Mouse (Mus musculus): ENCODE data around the gene Xirp2. TPM values are rescaled to one million over a fixed set of nuclear protein-coding genes. Genes with fewer than 3 reads are reported as not detected.
"Not testable (repeated sequence)": the region's sequence is repeated elsewhere in the genome, so short reads cannot be mapped to it uniquely, and the experiment has no call there.

The Xirp2 gene
- total RNA-seq (2021), result 100 to 1,000 TPM; 286 to 322 TPM
- long read RNA-seq, experiment 1, full-length matches to known transcripts, result 1 of 54 reads
- long read RNA-seq, experiment 1, partial matches to known transcripts, result 45 of 54 reads
- long read RNA-seq, experiment 1, other reads (novel, unspliced or antisense), result 8 of 54 reads
- long read RNA-seq, experiment 2, partial matches to known transcripts, result 45 of 47 reads
- long read RNA-seq, experiment 2, other reads (novel, unspliced or antisense), result 2 of 47 reads

DNA sequence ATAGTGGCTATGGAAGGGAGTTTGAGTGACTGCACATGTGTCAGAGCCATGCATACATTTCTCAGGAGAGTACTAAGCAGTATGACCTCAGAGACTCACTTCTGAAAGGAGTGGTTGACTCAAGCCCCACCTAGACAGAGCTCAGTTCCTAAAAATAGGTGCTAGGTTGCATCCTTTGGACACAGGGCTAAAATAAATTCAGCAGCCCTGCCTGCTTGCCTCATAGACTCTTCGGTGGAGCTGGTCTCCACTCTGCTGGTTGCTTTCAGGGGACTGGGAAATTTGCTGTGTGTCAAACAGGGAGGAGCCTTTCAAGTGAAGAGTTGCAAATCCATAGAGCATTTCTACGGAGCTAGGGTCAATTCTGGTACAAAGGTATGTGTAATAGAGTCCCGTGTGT lies at the start of gene Xirp2:
TSS of gene Xirp2 (plus strand) at position 223 of the 400 bp plus-strand sequence.
- peak; percentile 11 for DNase-seq

DNA sequence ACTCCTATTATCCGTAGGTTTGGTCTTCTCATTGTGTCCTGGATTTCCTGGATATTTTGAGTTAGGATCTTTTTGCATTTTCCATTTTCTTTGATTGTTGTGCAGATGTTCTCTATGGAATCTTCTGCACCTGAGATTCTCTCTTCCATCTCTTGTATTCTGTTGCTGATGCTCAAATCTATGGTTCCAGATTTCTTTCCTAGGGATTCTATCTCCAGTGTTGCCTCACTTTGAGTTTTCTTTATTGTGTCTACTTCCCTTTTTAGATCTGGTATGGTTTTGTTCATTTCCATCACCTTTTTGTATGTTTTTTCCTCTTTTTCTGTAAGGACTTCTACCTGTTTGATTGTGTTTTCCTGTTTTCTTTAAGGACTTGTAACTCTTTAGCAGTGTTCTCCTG lies 32.4 kb upstream of the Xirp2 start, which contains the start of gene Gm21830:
TSS of gene Gm21830 (plus strand) at position 301 of the 400 bp plus-strand sequence.
- not testable (repeated sequence) for DNase-seq

DNA sequence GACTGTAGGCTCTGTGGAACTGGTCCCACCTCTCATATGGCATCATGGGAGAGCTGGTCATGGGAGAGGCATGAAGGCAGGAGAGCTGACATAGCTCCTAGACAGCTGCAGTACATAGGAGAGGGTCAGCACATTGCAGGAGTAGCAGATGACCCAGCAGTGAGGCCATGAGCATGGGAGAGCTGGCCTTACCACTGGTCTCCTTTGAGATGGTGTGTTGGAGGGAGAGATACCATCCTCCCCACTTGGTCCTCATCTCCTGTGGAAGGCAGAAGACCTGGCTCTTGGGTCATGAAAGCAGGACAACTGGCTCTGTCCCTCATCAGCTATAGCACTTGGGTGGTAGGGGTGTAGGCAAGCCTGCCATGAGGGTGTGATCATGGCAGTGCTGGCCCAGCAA lies 24.9 kb upstream of the Xirp2 start:
- DNase-seq, result no peak

- DNase-seq, result no peak
These were observed 23.0 kb upstream of the Xirp2 start for GRCm38 (mm10) chr2:67422799-67423198.

- no peak for DNase-seq
These were observed 12.7 kb upstream of the Xirp2 start, which contains the start of gene Gm26727 for GRCm38 (mm10) chr2:67433081-67433480. Gene Gm26727 (minus strand): TSS chr2:67433181.

- DNase-seq, result no peak
These were observed 7.5 kb upstream of the Xirp2 start for GRCm38 (mm10) chr2:67438309-67438708.

DNA sequence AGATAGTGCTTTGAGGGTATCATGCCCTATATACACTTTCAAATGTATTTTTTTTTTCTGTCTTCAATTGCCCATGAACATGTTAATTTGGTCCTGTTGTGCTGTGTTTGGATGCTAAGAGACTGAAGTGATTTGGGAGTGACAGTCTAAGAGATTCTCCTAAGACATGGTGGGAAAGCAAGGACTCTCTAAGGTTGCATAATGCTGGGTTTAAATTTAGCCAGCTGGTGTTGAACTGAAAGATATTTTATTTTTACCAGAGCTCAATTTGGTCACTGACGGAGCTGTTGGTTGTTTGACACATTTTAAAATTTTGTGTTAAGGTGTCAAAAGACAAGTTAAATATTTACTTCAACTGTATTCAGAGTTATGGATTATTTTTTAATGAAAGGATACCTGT lies 970 bp downstream of the Xirp2 start:
- no peak for DNase-seq

DNA sequence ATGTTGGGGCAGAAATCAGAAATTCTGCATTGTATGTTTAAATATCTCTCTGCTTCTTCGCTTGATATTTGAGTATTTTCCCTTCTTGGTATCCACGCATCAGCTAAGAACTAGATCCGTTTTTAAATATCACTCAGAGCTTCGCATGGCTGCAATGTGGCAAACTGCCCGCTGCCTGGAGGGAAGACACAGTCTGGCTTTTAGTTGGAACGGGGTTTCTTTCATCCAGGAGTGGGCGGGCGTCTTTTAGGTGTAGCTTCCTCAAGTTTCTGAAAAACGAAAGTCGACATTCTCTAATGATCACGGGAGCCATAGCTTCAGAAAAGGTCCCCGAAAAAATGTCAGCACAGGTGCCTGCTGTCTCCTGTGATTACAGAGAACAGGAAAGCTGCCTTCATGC lies 1.4 kb downstream of the Xirp2 start:
- peak; percentile 57 for DNase-seq

- DNase-seq, result no peak
These were observed 15.1 kb downstream of the Xirp2 start for GRCm38 (mm10) chr2:67460857-67461256.

- no peak for DNase-seq
These were observed 21.2 kb downstream of the Xirp2 start for GRCm38 (mm10) chr2:67467036-67467435.

- not testable (repeated sequence) for DNase-seq
These were observed 24.2 kb downstream of the Xirp2 start for GRCm38 (mm10) chr2:67470030-67470429.

GRCm38 (mm10) chr2:67477753-67478152 lies 32.0 kb downstream of the Xirp2 start:
- peak; percentile 54 for DNase-seq

- DNase-seq, result peak; percentile 37
These were observed 35.2 kb downstream of the Xirp2 start for GRCm38 (mm10) chr2:67481051-67481450.

- no peak for DNase-seq
These were observed 40.9 kb downstream of the Xirp2 start for GRCm38 (mm10) chr2:67486721-67487120.

- DNase-seq, result no peak
These were observed 41.4 kb downstream of the Xirp2 start for GRCm38 (mm10) chr2:67487162-67487561.

DNA sequence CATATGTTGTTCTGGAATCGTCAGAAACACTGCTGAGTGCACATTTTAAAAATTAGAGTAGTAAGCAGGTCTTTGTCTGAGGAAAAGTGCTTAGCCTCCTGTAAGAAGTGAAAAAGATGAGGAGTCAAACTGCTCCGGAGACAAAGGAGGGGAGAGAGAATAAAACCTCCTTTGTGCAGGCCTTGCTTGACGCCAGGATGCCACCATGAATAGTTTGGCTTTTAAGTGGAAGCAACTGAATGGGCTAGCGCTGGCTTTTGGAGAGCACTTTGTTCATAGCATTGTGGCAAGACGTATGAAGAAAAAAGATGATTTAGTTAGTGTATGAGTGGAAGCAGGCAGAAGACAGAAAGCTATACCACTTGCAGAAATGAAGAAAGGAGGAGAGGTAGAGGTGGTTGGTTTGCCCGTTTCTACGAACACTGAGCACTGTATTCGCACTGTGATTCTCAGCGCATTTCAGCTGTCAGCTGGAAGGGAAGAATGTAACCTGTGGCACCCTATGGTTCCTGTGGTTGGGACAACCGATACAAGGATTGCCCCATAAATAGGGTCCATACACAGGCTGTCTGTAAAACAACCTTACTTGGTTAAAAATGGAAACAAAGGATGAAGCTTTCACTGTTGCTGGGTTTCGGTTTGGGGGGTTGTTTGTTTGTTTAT lies 42.8 kb downstream of the Xirp2 start:
- no peak for DNase-seq

GRCm38 (mm10) chr2:67489128-67489492 lies 43.3 kb downstream of the Xirp2 start:
- no peak for DNase-seq

DNA sequence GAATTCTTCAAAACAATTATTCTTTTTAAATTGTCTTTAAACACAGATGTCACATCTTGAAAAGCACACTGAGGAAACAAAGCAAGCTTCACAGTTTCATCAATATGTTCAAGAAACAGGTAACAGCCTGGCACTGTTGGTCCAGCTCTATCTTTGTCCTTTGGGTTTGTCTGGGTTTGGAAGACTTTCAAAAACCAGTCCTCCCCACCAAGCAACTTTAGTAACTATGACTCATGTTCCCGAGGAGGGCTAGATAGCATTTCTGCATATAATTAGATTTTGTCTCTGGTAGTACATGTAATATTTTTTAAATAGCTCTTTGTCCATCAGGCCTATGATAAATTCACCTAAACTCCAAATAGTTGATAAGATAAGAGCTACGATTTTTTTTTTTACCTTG lies 59.7 kb downstream of the Xirp2 start:
- DNase-seq, result no peak

GRCm38 (mm10) chr2:67516405-67516804 lies 70.6 kb downstream of the Xirp2 start:
- no peak for DNase-seq

DNA sequence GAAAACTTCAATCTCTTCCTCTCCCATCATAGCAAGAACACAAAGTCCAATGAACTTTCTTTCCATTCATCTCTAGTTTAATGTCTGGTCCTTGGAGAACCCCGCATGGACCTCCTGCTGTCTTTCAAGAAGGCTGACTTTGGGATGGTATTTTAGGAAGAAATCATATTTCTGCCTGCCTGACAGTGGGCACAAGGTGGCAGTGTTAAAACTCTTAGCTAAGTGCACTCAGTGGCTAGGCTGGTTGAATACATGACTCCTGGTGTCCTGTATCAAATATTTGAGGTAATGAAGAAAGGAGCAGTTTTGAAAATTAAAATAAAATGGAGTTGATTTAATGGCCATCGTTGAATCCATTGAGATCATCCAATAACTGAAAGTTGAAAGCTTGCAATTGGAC lies 89.5 kb downstream of the Xirp2 start:
- DNase-seq, result no peak

DNA sequence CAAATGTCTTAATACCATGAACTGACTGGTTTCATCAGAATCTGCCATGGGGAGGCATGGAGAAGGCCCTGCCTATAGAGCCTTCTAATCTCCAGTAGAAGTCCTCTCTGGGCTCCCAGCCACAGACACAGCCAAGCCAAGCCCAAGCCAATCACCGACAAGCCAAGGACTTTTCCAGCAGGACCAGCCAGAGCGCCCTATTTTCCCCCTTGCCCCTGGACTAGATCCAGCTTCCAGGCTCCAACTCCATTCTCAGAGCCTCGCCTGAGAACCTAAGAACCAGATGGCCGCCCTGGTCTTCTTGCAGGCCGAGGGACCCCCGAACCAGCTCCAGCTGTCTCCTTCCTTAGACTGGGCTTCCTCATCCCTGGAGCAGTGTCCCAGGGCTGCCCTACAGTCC lies 93.6 kb downstream of the Xirp2 start:
- no peak for DNase-seq

- DNase-seq, result no peak
These were observed 96.3 kb downstream of the Xirp2 start for GRCm38 (mm10) chr2:67541957-67542696.

DNA sequence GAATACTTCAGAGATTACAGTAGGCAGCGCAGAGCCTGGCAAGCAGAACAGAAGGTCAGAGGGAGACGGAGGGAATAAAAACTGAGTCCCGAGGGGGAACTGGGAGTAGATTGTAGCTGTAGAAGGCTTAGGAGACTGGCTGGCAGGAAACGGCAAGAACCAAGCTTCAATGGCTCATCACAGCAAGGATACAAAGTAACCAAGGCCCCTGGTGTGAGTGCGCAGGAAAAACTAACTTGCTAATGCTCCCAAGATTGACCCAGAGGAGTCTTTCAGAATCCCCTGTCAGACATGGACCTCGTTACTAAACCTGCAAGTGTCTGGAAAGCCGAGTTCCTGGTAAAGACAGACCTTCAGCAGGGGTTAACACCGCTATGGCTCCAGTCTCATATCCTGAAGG lies 98.6 kb downstream of the Xirp2 start:
- no peak for DNase-seq

Data from gastrocnemius, postnatal 10 days (tissue).